Mouse (Mus musculus) adrenal gland, postnatal 4 days (tissue): ENCODE data around the gene Hadh. TPM values are rescaled to one million over a fixed set of nuclear protein-coding genes. Genes with fewer than 3 reads are reported as not detected.
A peak's percentile ranks its signal among the peaks of the same experiment; 100 is the strongest.

Source experiments
- DNase-seq, 2 experiments: peaks; one replicate each; pipeline ENCODE4 v3.0.0; 2021 to 2022; ENCODE audit warnings: low spot score in 2 of 2, mixed read lengths in 2 of 2
- total RNA-seq, 2 experiments: library from RNA; stranded (reverse); gene quantifications; 2 replicates each; pipeline ENCODE4 v1.2.3; 2021

Hadh gene
- total RNA-seq, 2 experiments from 2014 or later, result 379 to 452 TPM

GRCm38 (mm10) chr3:131272374-131273100 lies 636 bp upstream of the Hadh start:
- DNase-seq, result no peak

DNA sequence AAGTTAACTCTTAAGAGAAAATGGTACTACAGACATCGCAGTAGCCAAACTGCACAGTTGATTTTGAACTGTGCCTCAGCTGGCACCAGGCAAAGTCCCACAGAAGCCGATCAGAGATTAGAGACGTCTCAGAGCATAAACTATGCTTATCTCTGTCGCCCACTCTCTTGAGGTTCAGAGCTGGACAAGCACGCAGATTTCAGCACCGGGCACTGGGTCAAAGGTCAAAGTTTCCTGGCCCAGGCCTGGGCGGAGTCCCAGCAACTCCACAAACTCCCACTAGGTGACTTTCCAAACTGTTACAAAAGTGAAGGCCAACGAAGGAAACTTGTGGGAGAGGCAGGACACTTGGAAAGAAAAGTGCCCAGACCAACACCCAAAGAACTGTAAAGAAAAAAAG lies 744 bp downstream of the Hadh start:
- DNase-seq, result peak in 1 of 2 experiments; percentile 40

DNA sequence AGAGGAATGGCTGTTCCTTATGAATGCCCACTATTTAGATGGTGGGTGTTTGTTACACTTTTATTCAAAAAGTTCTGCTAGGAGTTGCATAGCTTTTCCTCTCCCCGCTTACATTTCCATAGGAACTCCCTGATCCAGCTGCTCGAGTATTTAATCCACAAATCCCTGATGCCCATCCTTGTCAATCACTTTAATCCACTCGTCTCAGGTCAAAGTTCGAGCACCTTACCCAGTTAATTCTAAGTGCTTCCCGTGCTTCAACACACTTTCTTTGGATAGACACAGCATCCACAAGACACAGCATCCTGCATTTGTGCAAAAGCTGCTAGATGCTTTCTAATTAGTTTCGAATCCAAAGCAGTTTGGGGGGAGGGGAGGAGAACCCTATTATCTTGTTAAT lies 1.5 kb downstream of the Hadh start:
- DNase-seq, result no peak

GRCm38 (mm10) chr3:131266366-131267050 lies 5.4 kb downstream of the Hadh start:
- DNase-seq, result no peak

- DNase-seq, result no peak
Observed at GRCm38 (mm10) chr3:131265516-131265915, 6.4 kb downstream of the Hadh start.

DNA sequence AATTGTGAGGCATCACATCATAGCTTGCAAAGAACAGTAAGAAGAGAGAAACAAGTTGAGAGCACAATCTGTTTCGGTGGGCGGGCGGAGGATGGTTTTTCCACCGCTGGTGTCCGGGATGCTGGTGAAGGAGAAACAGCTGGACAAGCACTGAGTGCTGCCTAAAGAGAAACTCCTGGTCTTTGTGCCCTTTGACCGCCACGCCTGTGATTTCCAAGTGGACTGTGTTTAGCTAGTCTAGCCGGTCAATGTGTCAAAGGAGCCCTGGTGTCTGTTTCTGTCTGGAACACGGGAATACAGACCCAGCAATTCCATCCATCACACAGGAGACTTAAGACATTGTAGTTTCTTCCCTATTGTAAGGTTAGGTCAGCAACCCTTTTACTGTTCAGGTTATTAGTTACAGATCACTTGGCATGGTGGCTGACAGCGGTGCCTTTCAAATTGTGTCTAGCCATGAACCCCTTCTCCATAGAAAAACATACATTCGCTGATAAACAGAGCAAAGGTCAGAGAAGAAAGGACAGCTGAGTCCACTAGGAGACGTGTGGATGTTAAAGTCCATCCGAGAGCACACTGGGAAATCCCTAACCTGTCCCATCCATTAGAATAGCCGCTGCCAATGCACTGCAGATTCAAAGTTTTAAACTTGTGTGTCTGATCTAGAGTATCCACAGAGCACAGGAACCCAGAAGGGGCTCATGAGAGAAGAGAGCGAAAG lies 8.0 kb downstream of the Hadh start:
- no peak for DNase-seq

GRCm38 (mm10) chr3:131260418-131260817 lies 11.5 kb downstream of the Hadh start:
- DNase-seq, result no peak

- DNase-seq, result no peak
Observed at GRCm38 (mm10) chr3:131259392-131259965, 12.4 kb downstream of the Hadh start.

- no peak for DNase-seq
Observed at GRCm38 (mm10) chr3:131258921-131259320, 13.0 kb downstream of the Hadh start.

DNA sequence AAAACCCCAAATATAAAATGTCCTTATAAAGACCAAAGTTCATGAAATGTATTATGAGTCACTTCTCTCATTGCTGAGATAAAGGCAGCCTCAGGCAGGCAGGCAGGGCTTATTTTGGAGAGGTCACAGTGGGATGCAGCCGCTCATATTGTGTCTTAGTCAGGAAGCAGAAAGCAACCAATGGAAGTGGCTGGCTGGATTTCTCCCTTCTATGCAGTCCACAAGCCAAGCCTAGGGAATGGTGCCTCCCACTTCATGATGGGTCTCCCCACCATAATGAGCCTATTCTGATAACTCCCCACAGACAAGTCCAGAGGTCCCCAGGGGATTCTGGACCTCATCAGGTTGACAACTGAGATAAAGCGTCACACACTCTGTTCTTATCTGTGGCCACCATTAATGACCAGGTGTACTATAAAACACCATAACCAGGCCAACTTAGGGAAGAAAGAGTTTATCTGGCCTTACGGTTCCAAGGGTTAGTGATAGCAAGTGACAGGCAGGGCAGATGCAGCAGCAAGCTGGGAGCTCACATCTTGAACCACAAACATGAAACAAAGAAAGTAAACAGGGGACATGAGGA lies 16.4 kb downstream of the Hadh start:
- no peak for DNase-seq

GRCm38 (mm10) chr3:131254991-131255390 lies 16.9 kb downstream of the Hadh start:
- DNase-seq, result no peak

GRCm38 (mm10) chr3:131251601-131252000 lies 20.3 kb downstream of the Hadh start:
- DNase-seq, result no peak

DNA sequence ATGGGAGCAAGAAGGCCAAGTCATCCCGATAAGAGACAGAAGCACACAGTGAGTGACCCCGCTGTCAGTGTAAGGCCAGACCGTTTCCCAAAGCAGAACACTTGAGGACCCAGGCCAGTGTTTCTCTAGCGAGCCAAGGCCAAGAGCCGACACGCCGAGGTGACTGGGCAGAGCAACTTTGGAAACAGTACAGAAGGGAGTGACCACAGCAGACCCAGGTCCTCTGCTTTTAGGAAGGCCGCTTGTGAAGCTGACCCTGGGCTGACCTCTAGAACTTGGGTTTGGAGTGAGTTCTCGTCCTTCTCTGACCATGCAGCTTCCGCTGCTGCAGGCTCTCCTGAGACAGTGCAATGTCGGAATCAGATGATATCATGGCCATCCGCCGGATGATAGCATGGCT lies 20.9 kb downstream of the Hadh start:
- no peak for DNase-seq

GRCm38 (mm10) chr3:131250283-131250682 lies 21.6 kb downstream of the Hadh start:
- no peak for DNase-seq

DNA sequence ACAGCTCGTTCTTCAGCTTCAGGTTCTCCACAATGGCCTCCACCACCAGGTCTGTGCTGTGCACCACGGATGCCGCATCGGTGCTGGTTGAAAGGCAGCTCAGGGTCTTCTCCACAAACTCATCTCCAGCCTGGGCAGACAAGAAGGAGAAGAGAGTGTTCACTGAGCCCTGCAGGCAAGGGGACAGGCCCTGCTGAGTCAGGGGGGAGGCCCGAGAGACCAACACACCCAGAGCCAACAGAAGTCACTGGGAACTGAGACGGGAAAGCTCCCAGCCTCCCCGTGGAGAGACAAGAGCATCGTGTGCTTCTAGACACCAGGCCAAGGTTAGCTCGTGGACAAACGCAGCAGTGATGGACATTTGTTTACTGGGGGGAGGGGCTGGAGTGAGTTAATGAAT lies 23.5 kb downstream of the Hadh start:
- DNase-seq, result no peak

DNA sequence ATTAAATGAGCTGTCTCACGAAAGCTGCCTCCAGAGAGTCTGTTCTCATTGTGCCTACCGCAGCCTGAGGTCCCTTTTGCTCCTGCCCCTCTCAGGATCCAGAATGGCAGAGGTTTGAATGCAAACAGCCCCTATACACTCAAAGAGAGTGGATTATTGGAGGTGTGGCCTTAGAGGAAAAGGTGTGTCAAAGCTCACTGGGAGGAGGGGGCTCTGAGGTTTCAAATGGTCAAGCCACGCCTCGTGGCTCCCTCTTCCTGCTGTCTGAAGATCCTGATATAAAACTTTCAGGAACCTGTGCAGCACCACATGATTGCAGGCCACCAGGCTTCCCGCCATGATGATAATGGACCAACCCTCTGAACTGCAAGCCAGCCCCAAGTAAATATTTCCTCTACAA lies 24.1 kb downstream of the Hadh start:
- no peak for DNase-seq

DNA sequence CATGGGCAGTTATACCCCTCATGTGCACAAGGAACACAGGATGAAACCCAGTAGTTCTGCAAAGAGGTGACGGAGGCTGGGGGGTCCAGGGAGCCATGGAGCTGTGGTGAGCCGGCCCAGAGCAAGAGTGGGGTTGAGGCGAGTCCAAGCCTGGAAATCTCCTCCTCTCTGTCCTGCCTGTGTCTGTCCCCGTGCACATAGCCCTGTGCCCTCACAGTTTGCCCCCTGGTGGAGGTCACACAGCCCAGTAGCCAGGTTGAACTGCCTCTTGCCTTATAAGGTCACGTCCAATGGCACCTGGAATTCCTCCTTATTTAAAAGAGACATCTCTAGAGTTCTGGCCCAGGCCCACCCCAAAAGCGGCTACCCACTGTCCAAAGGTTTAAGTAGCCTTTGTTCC lies 24.5 kb downstream of the Hadh start:
- DNase-seq, result no peak

DNA sequence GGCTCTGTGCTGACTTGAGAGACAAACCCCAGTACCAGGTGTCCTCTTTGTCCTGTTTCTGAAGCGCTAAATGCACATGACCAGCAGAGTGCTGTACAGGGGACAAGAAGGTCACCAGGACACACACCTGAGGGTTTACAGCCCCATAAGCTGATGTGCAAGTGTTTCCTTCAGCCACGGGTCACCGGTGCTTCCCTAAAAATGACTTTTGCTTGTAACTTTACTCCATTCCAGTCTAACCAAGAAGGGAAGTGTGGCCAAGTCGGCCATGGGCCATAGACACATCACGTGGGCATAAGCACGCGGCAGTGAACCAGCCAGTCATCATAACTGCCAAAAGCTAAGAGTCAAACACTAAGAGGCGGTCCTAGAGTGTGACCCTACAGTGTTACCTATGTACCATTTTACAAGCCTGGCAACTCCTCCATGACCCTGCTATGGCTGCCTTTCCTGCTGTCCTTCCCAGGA lies 25.3 kb downstream of the Hadh start:
- no peak for DNase-seq

DNA sequence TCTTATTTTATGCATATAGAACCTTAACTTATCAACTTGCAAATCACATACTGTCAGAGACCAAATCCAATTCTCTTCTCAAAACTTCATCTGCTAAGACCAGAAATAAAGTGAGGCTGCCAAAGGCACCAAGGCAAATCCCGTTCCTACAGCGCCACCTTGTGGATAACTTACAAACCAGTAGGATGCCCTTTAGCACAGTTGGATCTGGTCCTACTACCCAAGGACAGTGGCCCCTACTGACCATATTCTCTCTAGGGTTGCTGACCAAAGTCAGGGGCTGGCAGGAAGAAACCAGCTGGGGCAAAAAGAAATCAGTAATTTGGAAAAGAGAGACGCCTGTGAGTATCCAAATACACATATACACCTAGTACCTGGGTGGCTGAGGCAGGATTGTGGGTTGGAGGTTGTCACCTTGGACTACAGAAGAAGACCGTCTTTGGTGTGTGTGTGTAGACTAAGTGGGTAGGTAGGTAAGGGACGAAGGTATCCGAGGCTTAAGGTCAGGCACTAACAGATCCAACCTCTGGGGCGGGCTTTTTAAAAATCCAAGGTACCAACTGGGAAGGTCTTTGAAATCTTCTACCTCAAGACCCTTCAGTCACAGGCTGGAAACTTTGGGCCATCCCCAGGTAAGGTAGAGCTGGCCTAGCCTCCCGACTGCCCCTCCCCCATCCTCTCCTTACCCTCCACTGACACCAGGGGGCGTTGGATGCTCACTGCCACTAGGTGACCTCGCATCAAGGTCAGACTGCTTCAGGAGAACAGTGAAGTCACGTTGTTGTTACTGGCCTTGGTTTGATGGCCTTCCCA lies 25.9 kb downstream of the Hadh start:
- peak in 1 of 2 experiments; percentile 56 for DNase-seq
